Mouse (Mus musculus) heart, postnatal 0 days (tissue): Measurements from ENCODE around the gene Atrnl1.

Experiments used
- CTCF ChIP-seq: IDR thresholded peaks from 2 replicates; pipeline ENCODE4 v1.5.1; 2016; ENCODE audit warnings: antibody characterized with exemption, control low read depth, low read depth
- EP300 ChIP-seq: IDR thresholded peaks from 2 replicates; pipeline ENCODE4 v1.6.1; 2016; ENCODE audit warnings: antibody characterized with exemption, low read depth

- TF ChIP-seq CTCF (no peak), EP300 (no peak)
These were observed 486.4 kb downstream of the Atrnl1 start for GRCm38 (mm10) chr19:58097195-58097594.
